In genomic region chr4:98620986-98621784, GRCm38 (mm10) we compare ENCODE assay signal across 16 mouse cellular contexts.
DNase-seq lines count a peak whose midpoint lies in the region; ATAC-seq and TF ChIP-seq lines count a peak whose summit lies in the region.
"Had no signal": no experiment of that assay in that cellular context is flagged by ENCODE, and none has a peak within 500 bp of the region (broad histone marks: within the 10 kb centered on the region; RNA-seq: fewer than 3 reads in every experiment).

No protein-coding gene starts in this region.

- no peak for ATAC-seq in forebrain, postnatal 0 days
- no peak for ATAC-seq in forebrain, embryonic 13.5 days
- 0 out of 2 replicates have a peak, but pooled peaks have one; percentile 31 for ATAC-seq in hindbrain, embryonic 16.5 days
- ATAC-seq in hindbrain, postnatal 0 days = no peak
- no peak for ATAC-seq in kidney, embryonic 15.5 days (replicated peaks; ENCODE audit: low FRiP score)
- ATAC-seq: liver, postnatal 0 days had no signal

- WGBS in forebrain, postnatal 0 days = 53% methylated on average over 9 of the region's 9 CpGs
- 59% methylated on average over 9 of the region's 9 CpGs for WGBS in forebrain, embryonic 13.5 days
- 59% methylated on average over 9 of the region's 9 CpGs for WGBS in hindbrain, embryonic 16.5 days
- WGBS in hindbrain, embryonic 10.5 days = 80% methylated on average over 9 of the region's 9 CpGs
- 54% methylated on average over 9 of the region's 9 CpGs for WGBS in hindbrain, postnatal 0 days
- WGBS in kidney, embryonic 15.5 days = 89% methylated on average over 9 of the region's 9 CpGs

- no peaks in the 10 kb centered on the region for H3K36me3 ChIP-seq in forebrain, postnatal 0 days (ENCODE audit: insufficient read depth)
- H3K36me3 ChIP-seq in forebrain, embryonic 13.5 days (ENCODE audit: poor library complexity, severe bottlenecking) = no peaks in the 10 kb centered on the region
- H3K36me3 ChIP-seq in hindbrain, embryonic 16.5 days (ENCODE audit: control insufficient read depth, insufficient read depth, low read length) = no peaks in the 10 kb centered on the region
- no peaks in the 10 kb centered on the region for H3K36me3 ChIP-seq in hindbrain, embryonic 10.5 days
- H3K36me3 ChIP-seq in hindbrain, postnatal 0 days (ENCODE audit: insufficient read depth, low read length) = no peaks in the 10 kb centered on the region
- H3K36me3 ChIP-seq in kidney, embryonic 15.5 days = no peaks in the 10 kb centered on the region
- H3K36me3 ChIP-seq: limb, embryonic 15.5 days; neural tube, embryonic 15.5 days had no signal

- peak; percentile 9 for DNase-seq in forebrain, postnatal 0 days
- no peak for DNase-seq in hindbrain, embryonic 10.5 days (ENCODE audit: low spot score)
- peak; percentile 25 for DNase-seq in hindbrain, postnatal 0 days (ENCODE audit: low spot score)
- DNase-seq in retina, embryonic 14.5 days (ENCODE audit: low spot score) = peak; percentile 17
- no peak for DNase-seq in cerebellum, adult 8-10 months
- DNase-seq: cerebellum, adult 11 months; gastrocnemius, postnatal 36 days; kidney, adult 11 months; kidney, postnatal 25 days; liver, postnatal 0 days; spleen, adult 18-20 months had no signal

- H3K9me3 ChIP-seq in forebrain, postnatal 0 days (ENCODE audit: low read length) = no peaks in the 10 kb centered on the region
- no peaks in the 10 kb centered on the region for H3K9me3 ChIP-seq in forebrain, embryonic 13.5 days (replicated peaks)
- H3K9me3 ChIP-seq in hindbrain, embryonic 16.5 days (ENCODE audit: control insufficient read depth, low read length) = no peaks in the 10 kb centered on the region
- no peaks in the 10 kb centered on the region for H3K9me3 ChIP-seq in hindbrain, embryonic 10.5 days
- H3K9me3 ChIP-seq in hindbrain, postnatal 0 days (ENCODE audit: low read length) = no peaks in the 10 kb centered on the region
- no peaks in the 10 kb centered on the region for H3K9me3 ChIP-seq in kidney, embryonic 15.5 days (replicated peaks)
- H3K9me3 ChIP-seq: limb, embryonic 15.5 days; neural tube, embryonic 15.5 days had no signal

- TF ChIP-seq CTCF in forebrain, postnatal 0 days (IDR thresholded peaks at IDR 0.05; ENCODE audit: low read depth) = no peak
- TF ChIP-seq CTCF in hindbrain, postnatal 0 days (IDR thresholded peaks at IDR 0.05; ENCODE audit: low read depth) = no peak

- no peaks in the 10 kb centered on the region for H3K27me3 ChIP-seq in forebrain, postnatal 0 days (ENCODE audit: insufficient read depth, low read length)
- no peaks in the 10 kb centered on the region for H3K27me3 ChIP-seq in forebrain, embryonic 13.5 days
- H3K27me3 ChIP-seq in hindbrain, embryonic 16.5 days (replicated peaks; ENCODE audit: control insufficient read depth, insufficient read depth, low read length) = no peaks in the 10 kb centered on the region
- no peaks in the 10 kb centered on the region for H3K27me3 ChIP-seq in hindbrain, embryonic 10.5 days (ENCODE audit: insufficient read depth, poor library complexity, severe bottlenecking)
- H3K27me3 ChIP-seq in hindbrain, postnatal 0 days (ENCODE audit: insufficient read depth, low read length) = no peaks in the 10 kb centered on the region
- no peaks in the 10 kb centered on the region for H3K27me3 ChIP-seq in kidney, embryonic 15.5 days
- H3K27me3 ChIP-seq: limb, embryonic 15.5 days; neural tube, embryonic 15.5 days had no signal

- H3K4me1 ChIP-seq in forebrain, postnatal 0 days (ENCODE audit: insufficient read depth) = no peaks in the 10 kb centered on the region
- H3K4me1 ChIP-seq in forebrain, embryonic 13.5 days = peaks cover 27% of the 10 kb centered on the region
- peaks cover 4% of the 10 kb centered on the region for H3K4me1 ChIP-seq in hindbrain, embryonic 16.5 days (ENCODE audit: control insufficient read depth, insufficient read depth, low read depth, low read length)
- peaks cover 15% of the 10 kb centered on the region for H3K4me1 ChIP-seq in hindbrain, embryonic 10.5 days (replicated peaks)
- 0 out of 2 replicates have a peak, but pooled peaks cover 14% of the 10 kb centered on the region for H3K4me1 ChIP-seq in hindbrain, postnatal 0 days (ENCODE audit: insufficient read depth, low read length)
- no peaks in the 10 kb centered on the region for H3K4me1 ChIP-seq in kidney, embryonic 15.5 days
- H3K4me1 ChIP-seq: limb, embryonic 15.5 days had no signal

- H3K4me3 ChIP-seq in forebrain, postnatal 0 days (ENCODE audit: low read depth, low read length) = no peak overlapping the region
- H3K4me3 ChIP-seq in forebrain, embryonic 13.5 days = no peak overlapping the region
- no peak overlapping the region for H3K4me3 ChIP-seq in hindbrain, embryonic 16.5 days (ENCODE audit: low read length)
- no peak overlapping the region for H3K4me3 ChIP-seq in hindbrain, embryonic 10.5 days
- no peak overlapping the region for H3K4me3 ChIP-seq in hindbrain, postnatal 0 days (ENCODE audit: low read length)
- no peak overlapping the region for H3K4me3 ChIP-seq in kidney, embryonic 15.5 days (replicated peaks)
- H3K4me3 ChIP-seq: limb, embryonic 15.5 days; neural tube, embryonic 15.5 days had no signal

- H3K27ac ChIP-seq in forebrain, postnatal 0 days (ENCODE audit: low read depth, low read length) = no peak overlapping the region
- H3K27ac ChIP-seq in forebrain, embryonic 13.5 days = no peak overlapping the region
- no peak overlapping the region for H3K27ac ChIP-seq in hindbrain, embryonic 16.5 days (ENCODE audit: low read depth, low read length)
- no peak overlapping the region for H3K27ac ChIP-seq in hindbrain, embryonic 10.5 days
- no peak overlapping the region for H3K27ac ChIP-seq in hindbrain, postnatal 0 days
- no peak overlapping the region for H3K27ac ChIP-seq in kidney, embryonic 15.5 days
- H3K27ac ChIP-seq: limb, embryonic 15.5 days; neural tube, embryonic 15.5 days had no signal

- H3K9ac ChIP-seq in forebrain, postnatal 0 days = no peak overlapping the region
- H3K9ac ChIP-seq in forebrain, embryonic 13.5 days = no peak overlapping the region
- no peak overlapping the region for H3K9ac ChIP-seq in hindbrain, embryonic 16.5 days (ENCODE audit: low read depth, low read length)
- H3K9ac ChIP-seq in hindbrain, postnatal 0 days (replicated peaks; ENCODE audit: low read length) = no peak overlapping the region
- H3K9ac ChIP-seq in kidney, embryonic 15.5 days = no peak overlapping the region
- H3K9ac ChIP-seq: limb, embryonic 15.5 days; liver, postnatal 0 days; neural tube, embryonic 15.5 days had no signal

- H3K4me2 ChIP-seq in forebrain, postnatal 0 days (ENCODE audit: low read depth) = no peak overlapping the region
- no peak overlapping the region for H3K4me2 ChIP-seq in forebrain, embryonic 13.5 days
- H3K4me2 ChIP-seq in hindbrain, embryonic 16.5 days (ENCODE audit: low read length) = no peak overlapping the region
- H3K4me2 ChIP-seq in hindbrain, postnatal 0 days (ENCODE audit: low read depth, low read length) = no peak overlapping the region
- H3K4me2 ChIP-seq in kidney, embryonic 15.5 days = no peak overlapping the region
- H3K4me2 ChIP-seq: limb, embryonic 15.5 days; neural tube, embryonic 15.5 days had no signal

Comparison
In these comparisons a context has a peak if more than half of its experiments do, and no peak if none do; other contexts are left out.
1. DNase-seq: peak in forebrain, postnatal 0 days (single experiment), hindbrain, postnatal 0 days (single experiment) and retina, embryonic 14.5 days (single experiment); none in hindbrain, embryonic 10.5 days (single experiment) and cerebellum, adult 8-10 months (single experiment).